Mouse (Mus musculus) heart, embryonic 15.5 days (tissue): Measurements from ENCODE around the gene Ms4a5. TPM values are rescaled to one million over a fixed set of nuclear protein-coding genes. Genes with fewer than 3 reads are reported as not detected.
"Not testable (repeated sequence)": the region's sequence is repeated elsewhere in the genome, so short reads cannot be mapped to it uniquely, and the experiment has no call there.

Experiments
- ATAC-seq: fragments of 200-750 bp; cut with Nextera tagmentation; replicated peaks from 2 replicates; pipeline ENCODE4 v1.8.0; 2017; ENCODE audit warnings: low read depth, moderate TSS enrichment; ENCODE audit not compliant: insufficient number of reproducible peaks, insufficient read depth, low FRiP score
- H3K27ac ChIP-seq: fragments of 300-500 bp; sonication (generic); 2 replicates; pipeline ENCODE4 v1.5.1; 2015; ENCODE audit warnings: mild to moderate bottlenecking, inconsistent platforms
- H3K27me3 ChIP-seq: fragments of 300-500 bp; sonication (generic); 2 replicates; pipeline ENCODE4 v1.6.1; 2015; ENCODE audit warnings: inconsistent platforms
- H3K36me3 ChIP-seq: fragments of 300-500 bp; sonication (generic); 2 replicates; pipeline ENCODE4 v1.6.1; 2015; ENCODE audit warnings: mild to moderate bottlenecking, inconsistent platforms
- H3K4me1 ChIP-seq: fragments of 300-500 bp; sonication (generic); replicated peaks from 2 replicates; pipeline ENCODE4 v1.6.1; 2015; ENCODE audit warnings: inconsistent platforms
- H3K4me2 ChIP-seq: fragments of 300-500 bp; sonication (generic); 2 replicates; pipeline ENCODE4 v1.6.1; 2015; ENCODE audit warnings: inconsistent platforms, mild to moderate bottlenecking, moderate library complexity
- H3K4me3 ChIP-seq: fragments of 300-500 bp; sonication (generic); 2 replicates; pipeline ENCODE4 v1.5.1; 2015; ENCODE audit warnings: mild to moderate bottlenecking, inconsistent platforms
- H3K9ac ChIP-seq: fragments of 300-500 bp; sonication (generic); 2 replicates; pipeline ENCODE4 v1.6.1; 2015; ENCODE audit warnings: mild to moderate bottlenecking, inconsistent platforms
- H3K9me3 ChIP-seq: fragments of 300-500 bp; sonication (generic); replicated peaks from 2 replicates; pipeline ENCODE4 v1.6.1; 2016; ENCODE audit warnings: inconsistent platforms
- WGBS: fragments of 180-500 bp; shearing (Covaris S2); methylation state at CpG from one replicate; pipeline ENCODE4 v1.1.7; 2015; ENCODE audit warnings: mixed read lengths; 5-methylcytosine and 5-hydroxymethylcytosine counted together
- polyA plus RNA-seq: library from polyadenylated mRNA; unstranded; fragments of >200 nt; fragmentation: Nextera tagmentation; extraction: Ambion mirVana; gene quantifications from 2 replicates; pipeline ENCODE4 v1.2.1, GENCODE M21; 2015

Gene Ms4a5
- polyA plus RNA-seq, 1 experiment from 2014 or later: not detected

DNA sequence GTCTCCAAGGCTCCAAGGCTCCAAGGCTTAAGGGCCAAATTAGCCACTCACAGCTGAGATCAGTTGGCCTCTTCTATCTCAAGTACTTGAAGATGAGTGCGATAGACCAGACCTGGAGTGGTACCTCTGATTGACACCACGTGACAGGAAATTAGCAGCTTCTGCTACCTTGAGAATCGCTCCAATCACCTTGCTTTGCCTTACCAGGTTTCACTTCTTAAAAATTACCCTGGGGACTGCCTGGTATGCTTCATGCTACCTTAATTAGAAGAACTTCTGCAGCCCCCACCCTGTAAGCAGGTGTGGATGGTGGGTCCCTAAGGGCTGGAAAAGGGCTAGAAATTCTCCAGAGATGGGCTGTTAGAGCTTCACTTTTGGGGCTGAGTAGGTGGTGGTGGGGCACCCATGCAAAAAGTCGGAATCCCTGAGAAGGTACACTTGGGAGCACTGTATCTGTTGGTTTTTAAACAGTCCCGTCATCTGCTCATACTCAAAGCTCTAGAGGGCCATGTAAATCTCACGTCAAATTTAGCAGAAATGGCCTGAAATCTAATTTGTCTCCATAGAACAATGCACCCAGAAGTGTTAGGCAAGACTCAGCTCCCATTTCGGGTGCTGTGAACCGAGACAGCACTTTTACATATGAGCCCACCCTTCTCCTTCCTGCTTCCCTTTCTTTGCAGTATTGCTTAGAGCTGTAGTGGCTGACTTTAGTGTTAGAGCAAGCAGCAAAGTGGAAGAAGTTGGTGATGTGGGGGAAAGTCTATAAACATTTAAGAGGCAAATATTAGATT lies 17.4 kb downstream of the Ms4a5 start, which contains the start of gene Ms4a1:
Gene Ms4a1, minus strand, starts transcription at position 190 of the 794 bp plus-strand sequence.
- no peak within 1 kb of the TSS for H3K27ac ChIP-seq
- no peaks in the 10 kb centered on the region for H3K27me3 ChIP-seq
- H3K36me3 ChIP-seq: no peaks in the 10 kb centered on the region
- H3K9ac ChIP-seq: no peak within 1 kb of the TSS
- no peak within 1 kb of the TSS for H3K4me3 ChIP-seq
- H3K4me2 ChIP-seq: no peak within 1 kb of the TSS
- 70% methylated on average over 8 of the region's 8 CpGs for WGBS
- H3K4me1 ChIP-seq: no peaks in the 10 kb centered on the region
- no peak for ATAC-seq
- no peaks in the 10 kb centered on the region for H3K9me3 ChIP-seq

DNA sequence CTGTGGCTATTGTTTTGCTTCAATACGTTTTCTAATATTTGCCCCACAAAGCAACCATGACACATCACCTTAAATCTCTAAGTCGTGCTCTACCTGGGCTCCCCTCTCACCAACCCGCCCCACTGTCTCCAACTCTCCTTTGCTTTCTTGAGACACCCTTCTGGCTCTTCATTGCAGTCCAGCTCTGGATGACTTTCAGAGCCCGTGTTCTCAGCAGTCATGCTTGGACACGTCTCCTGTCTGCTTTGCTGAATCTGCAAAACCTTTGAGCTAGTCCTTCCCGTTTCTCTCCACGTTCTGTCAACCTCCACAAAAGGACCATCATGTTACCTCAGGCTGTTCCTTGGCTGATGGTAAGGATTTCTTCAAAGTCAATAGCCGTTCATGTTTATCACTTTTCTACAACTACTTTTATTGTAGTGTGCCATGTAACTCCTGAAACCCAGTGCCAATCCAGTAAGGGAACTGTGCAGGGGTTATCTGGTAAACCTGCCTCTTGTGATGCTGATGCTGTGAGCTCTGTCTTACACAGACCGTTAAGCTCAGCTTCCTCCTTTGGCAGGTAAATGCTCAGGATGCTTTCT lies 19.0 kb downstream of the Ms4a5 start:
- no peak overlapping the region for H3K4me3 ChIP-seq
- no peak for ATAC-seq
- no peak overlapping the region for H3K27ac ChIP-seq
- H3K4me2 ChIP-seq: no peak overlapping the region
- no peak overlapping the region for H3K9ac ChIP-seq
- no peaks in the 10 kb centered on the region for H3K9me3 ChIP-seq
- no peaks in the 10 kb centered on the region for H3K4me1 ChIP-seq
- 73% methylated on average over 9 of the region's 9 CpGs for WGBS
- no peaks in the 10 kb centered on the region for H3K27me3 ChIP-seq
- no peaks in the 10 kb centered on the region for H3K36me3 ChIP-seq

DNA sequence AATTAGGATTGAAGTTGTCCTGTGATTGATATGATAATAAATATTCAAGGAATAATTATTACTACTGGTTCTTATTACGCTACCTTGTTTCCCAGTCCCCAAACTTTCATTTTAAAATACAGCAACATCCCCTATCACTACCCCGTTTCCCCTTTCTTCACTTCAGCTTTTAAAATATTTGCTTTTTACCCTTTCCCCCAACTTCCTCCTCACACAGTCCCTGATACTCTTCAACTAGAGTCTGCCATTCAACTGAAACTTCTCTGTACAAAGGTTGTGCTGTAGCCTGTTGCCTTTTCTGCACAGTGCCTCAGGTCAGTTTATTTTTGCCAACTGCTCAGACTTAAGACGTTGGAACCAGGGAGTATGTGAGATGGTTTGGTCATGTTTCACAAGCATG lies 20.1 kb downstream of the Ms4a5 start:
- Histone ChIP-seq H3K9me3 (no peaks in the 10 kb centered on the region), H3K36me3 (no peaks in the 10 kb centered on the region), H3K27me3 (no peaks in the 10 kb centered on the region), H3K4me2 (no peak overlapping the region), H3K4me1 (no peaks in the 10 kb centered on the region), H3K9ac (no peak overlapping the region), H3K27ac (no peak overlapping the region), H3K4me3 (no peak overlapping the region)
- 72% methylated on average over 3 of the region's 3 CpGs for WGBS
- no peak for ATAC-seq

GRCm38 (mm10) chr19:11262932-11263331 lies 20.7 kb downstream of the Ms4a5 start:
- not testable (repeated sequence) for H3K4me1 ChIP-seq, H3K9me3 ChIP-seq, H3K36me3 ChIP-seq, H3K27ac ChIP-seq, H3K4me2 ChIP-seq, H3K9ac ChIP-seq, H3K27me3 ChIP-seq, ATAC-seq, H3K4me3 ChIP-seq
- 59% methylated on average over 4 of the region's 4 CpGs for WGBS

DNA sequence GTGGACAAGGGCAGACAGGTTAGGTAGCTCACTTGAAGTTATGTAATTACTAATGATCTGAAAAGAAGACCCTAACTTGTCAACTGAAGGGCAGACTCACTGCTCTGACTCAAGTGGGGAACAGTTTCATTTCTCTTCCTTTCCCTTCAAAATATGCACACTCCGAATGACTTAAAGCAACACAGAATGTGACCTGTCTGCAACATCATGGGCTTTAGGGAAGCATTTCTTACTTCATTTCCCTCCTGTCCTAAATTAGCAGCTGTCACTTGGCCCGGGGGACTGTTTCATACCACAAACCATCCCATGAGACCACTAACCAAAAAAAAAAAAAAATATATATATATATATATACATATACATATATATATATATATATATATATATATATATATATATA lies 22.2 kb downstream of the Ms4a5 start:
- Histone ChIP-seq H3K36me3 (no peaks in the 10 kb centered on the region), H3K4me1 (no peaks in the 10 kb centered on the region), H3K4me2 (no peak overlapping the region), H3K9ac (no peak overlapping the region), H3K9me3 (no peaks in the 10 kb centered on the region), H3K27me3 (no peaks in the 10 kb centered on the region), H3K4me3 (no peak overlapping the region), H3K27ac (no peak overlapping the region)
- WGBS: 75% methylated on average over 2 of the region's 2 CpGs
- ATAC-seq: no peak

- H3K36me3 ChIP-seq: no peaks in the 10 kb centered on the region
- H3K4me1 ChIP-seq: no peaks in the 10 kb centered on the region
- no peaks in the 10 kb centered on the region for H3K9me3 ChIP-seq
- no peak for ATAC-seq
- H3K9ac ChIP-seq: no peak overlapping the region
- H3K27me3 ChIP-seq: no peaks in the 10 kb centered on the region
- no peak overlapping the region for H3K27ac ChIP-seq
- H3K4me3 ChIP-seq: no peak overlapping the region
- no peak overlapping the region for H3K4me2 ChIP-seq
Measured at GRCm38 (mm10) chr19:11244230-11244629, 39.4 kb downstream of the Ms4a5 start.

DNA sequence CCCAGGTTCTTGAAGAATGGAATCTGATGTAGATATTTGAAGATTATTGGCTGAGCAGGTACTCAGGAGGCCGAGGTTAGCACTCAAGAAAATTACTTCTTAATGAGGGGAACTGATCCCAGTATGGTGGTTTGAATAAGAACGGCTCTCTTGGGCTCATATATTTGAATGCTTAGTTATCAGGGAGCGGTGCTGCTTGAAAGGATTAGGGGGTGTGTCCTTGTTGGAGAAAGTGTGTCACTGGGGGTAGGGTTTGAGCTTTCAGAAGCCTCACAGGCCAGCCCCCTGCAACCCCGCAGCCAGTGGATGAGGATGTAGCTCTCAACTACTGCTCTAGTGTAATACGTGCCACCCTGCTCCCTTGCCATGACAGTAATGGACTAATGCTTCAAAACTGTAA lies 41.1 kb downstream of the Ms4a5 start:
- Histone ChIP-seq H3K9ac (no peak overlapping the region), H3K4me2 (no peak overlapping the region), H3K4me3 (no peak overlapping the region), H3K27me3 (no peaks in the 10 kb centered on the region), H3K36me3 (no peaks in the 10 kb centered on the region), H3K4me1 (no peaks in the 10 kb centered on the region), H3K9me3 (no peaks in the 10 kb centered on the region), H3K27ac (no peak overlapping the region)
- ATAC-seq: no peak
- WGBS: 62% methylated on average over 5 of the region's 5 CpGs

DNA sequence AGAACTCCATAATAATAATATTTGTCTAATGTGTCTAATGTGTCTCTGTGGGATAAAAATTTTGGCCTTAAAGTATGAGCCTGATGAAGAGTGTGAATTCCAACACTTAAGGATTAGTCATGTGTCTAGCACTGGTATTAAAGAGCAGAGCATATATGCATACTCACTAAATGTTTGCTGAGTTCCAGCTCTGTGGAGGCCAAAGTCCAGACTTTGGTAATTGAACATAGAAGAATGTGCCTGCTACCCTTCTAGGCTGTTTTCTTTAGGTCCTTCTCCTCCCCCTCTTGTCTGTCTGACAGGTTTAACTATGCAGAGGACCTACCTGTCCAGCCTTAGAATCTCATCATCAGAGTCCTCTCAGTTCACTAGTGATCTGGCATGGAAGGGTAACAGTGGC lies 47.9 kb downstream of the Ms4a5 start:
- Histone ChIP-seq H3K9me3 (no peaks in the 10 kb centered on the region), H3K4me1 (no peaks in the 10 kb centered on the region)
- no peak for ATAC-seq

GRCm38 (mm10) chr19:11234921-11235735 lies 48.5 kb downstream of the Ms4a5 start:
- Histone ChIP-seq H3K27me3 (no peaks in the 10 kb centered on the region), H3K4me2 (no peak overlapping the region), H3K9ac (no peak overlapping the region), H3K9me3 (no peaks in the 10 kb centered on the region), H3K4me1 (no peaks in the 10 kb centered on the region), H3K4me3 (no peak overlapping the region), H3K27ac (no peak overlapping the region), H3K36me3 (no peaks in the 10 kb centered on the region)
- no peak for ATAC-seq
- 59% methylated on average over 5 of the region's 5 CpGs for whole genome bisulfite sequencing

More for the DNA sequence above, 47.9 kb downstream of the Ms4a5 start:
- Histone ChIP-seq H3K4me3 (no peak overlapping the region), H3K27me3 (no peaks in the 10 kb centered on the region), H3K27ac (no peak overlapping the region), H3K36me3 (no peaks in the 10 kb centered on the region), H3K4me2 (no peak overlapping the region), H3K9ac (no peak overlapping the region)

GRCm38 (mm10) chr19:11234244-11234643 lies 49.4 kb downstream of the Ms4a5 start:
- Histone ChIP-seq H3K9me3 (no peaks in the 10 kb centered on the region), H3K9ac (no peak overlapping the region), H3K4me3 (no peak overlapping the region), H3K27me3 (no peaks in the 10 kb centered on the region), H3K4me2 (no peak overlapping the region), H3K36me3 (no peaks in the 10 kb centered on the region), H3K27ac (no peak overlapping the region), H3K4me1 (no peaks in the 10 kb centered on the region)
- ATAC-seq: no peak
- WGBS: 68% methylated on average over 5 of the region's 5 CpGs

DNA sequence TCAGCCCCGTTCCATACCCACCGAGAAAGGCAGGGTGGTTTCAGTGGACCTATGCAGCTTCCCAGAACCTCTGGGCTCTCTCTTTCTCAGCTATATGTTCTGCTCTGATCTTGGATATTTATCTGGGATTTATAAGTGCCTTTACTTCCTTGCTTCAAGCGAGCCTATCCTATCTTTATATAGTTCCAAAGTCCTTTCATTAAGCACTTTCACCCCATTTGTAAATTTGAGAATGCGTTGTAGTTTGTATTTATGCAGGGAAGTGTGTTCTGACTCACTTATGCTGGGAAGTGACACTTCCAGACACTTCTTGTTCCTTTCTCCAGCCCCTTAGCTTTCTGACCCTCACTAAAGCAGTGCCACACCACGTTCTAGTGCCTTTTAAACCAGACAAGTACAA lies 51.3 kb downstream of the Ms4a5 start, which contains the start of gene Ms4a12:
Gene Ms4a12, minus strand, starts transcription at position 101 of the 400 bp plus-strand sequence.
- Histone ChIP-seq H3K4me2 (no peak within 1 kb of the TSS), H3K27ac (no peak within 1 kb of the TSS), H3K27me3 (no peaks in the 10 kb centered on the region), H3K4me1 (no peaks in the 10 kb centered on the region), H3K9ac (no peak within 1 kb of the TSS), H3K36me3 (no peaks in the 10 kb centered on the region), H3K4me3 (no peak within 1 kb of the TSS), H3K9me3 (no peaks in the 10 kb centered on the region)
- ATAC-seq: no peak
- 65% methylated on average over 5 of the region's 5 CpGs for WGBS
